Mouse (Mus musculus): Measurements from ENCODE around the gene Myh6. TPM values are rescaled to one million over a fixed set of nuclear protein-coding genes. Genes with fewer than 3 reads are reported as not detected.
"Not testable (repeated sequence)": the region's sequence is repeated elsewhere in the genome, so short reads cannot be mapped to it uniquely, and the experiment has no call there.

Myh6 gene
- total RNA-seq, 2 experiments from 2014 or later, result not detected

DNA sequence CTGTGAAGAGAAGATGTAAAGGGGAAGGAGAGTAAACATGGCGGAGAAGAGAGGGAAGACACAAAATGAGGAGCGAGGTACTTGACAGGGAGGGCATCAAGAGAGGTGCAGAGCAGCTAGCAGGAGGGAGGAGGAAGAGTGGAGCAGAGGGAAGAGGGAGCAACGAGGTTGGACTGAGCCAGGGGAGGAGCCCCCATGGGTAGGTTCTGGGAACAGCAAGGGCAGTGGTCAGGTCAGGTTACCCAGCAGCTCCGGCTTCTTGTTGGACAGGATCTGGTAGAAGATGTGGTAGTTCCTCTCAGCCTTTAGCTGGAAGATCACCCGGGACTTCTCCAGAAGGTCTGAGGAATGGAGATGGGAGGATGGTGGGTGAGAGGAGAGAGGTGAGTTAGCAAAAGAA is 5.2 kb downstream of the Myh6 start:
- no peak for ATAC-seq (replicated peaks; ENCODE audit: low FRiP score, low TSS enrichment, poor library complexity, severe bottlenecking)

DNA sequence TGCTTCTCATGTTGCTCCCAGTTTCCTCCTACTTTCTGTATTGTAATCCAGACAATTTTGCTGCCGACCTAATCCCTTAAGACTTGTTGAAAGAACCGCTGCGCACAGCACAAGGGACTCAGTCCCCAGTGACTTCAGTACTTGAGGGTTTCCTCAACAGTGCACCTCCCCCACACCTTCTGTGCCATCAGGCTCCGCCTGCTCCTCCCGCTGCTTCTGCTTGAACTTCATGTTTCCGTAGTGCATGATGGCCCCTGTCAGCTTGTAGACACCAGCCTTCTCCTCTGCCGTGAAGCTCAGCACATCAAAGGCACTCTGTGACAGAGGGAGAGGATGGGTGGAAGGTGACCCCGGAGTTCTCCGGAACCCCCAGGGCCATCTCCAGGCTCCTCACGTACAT is 6.0 kb downstream of the Myh6 start:
- ATAC-seq (replicated peaks; ENCODE audit: low FRiP score, low TSS enrichment, poor library complexity, severe bottlenecking), result no peak

DNA sequence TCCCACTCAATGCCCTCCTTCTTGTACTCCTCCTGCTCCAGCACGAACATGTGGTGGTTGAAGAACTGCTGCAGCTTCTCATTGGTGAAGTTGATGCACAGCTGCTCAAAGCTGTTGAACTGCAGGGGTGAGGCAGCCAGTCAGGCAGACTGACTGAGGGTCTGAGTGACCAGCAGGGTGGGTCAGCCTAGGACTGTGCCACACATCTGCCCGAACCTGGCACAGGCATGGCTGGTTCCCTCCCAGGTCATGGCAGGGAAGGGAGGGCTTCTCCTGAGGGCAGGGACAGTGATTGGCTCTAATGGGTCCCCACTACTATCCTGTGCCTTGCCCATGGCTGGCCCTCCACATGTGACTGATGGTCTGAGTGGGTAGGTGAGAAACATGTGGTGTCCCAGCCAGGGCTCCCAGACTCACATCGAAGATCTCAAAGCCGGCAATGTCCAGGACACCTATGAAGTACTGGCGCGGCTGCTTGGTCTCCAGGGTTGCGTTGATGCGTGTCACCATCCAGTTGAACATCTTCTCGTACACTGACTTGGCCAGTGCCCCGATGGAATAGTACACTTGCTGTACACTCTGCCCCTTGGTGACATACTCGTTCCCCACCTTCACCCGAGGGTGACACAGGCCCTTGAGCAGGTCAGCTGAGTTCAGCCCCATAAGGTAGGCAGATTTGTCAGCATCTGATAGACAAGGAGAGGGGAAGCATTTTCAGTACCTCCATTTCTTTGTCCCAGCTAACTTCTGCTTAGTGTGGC is 6.7 kb downstream of the Myh6 start:
- not testable (repeated sequence) for ATAC-seq (replicated peaks; ENCODE audit: low FRiP score, low TSS enrichment, poor library complexity, severe bottlenecking)

DNA sequence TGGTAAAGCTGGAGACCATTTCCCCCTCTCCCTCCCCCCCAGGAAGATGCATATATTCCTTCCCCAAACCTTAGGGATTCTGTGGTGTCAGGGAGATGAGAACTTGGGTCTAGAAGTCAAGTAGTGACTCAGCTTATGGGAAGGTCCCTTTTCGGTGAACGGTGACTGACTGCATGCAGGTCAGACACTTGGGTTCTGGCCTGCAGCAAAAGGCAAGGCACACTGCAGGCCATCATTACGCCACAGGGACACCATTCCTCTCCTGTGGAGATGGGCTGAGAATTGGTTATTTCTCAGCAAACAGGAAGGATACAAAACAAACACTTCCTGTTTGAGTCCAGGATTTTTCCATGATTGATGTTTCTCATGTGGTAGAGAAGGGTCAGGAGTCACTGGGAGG is 7.5 kb downstream of the Myh6 start:
- ATAC-seq (replicated peaks; ENCODE audit: low FRiP score, low TSS enrichment, poor library complexity, severe bottlenecking), result no peak

DNA sequence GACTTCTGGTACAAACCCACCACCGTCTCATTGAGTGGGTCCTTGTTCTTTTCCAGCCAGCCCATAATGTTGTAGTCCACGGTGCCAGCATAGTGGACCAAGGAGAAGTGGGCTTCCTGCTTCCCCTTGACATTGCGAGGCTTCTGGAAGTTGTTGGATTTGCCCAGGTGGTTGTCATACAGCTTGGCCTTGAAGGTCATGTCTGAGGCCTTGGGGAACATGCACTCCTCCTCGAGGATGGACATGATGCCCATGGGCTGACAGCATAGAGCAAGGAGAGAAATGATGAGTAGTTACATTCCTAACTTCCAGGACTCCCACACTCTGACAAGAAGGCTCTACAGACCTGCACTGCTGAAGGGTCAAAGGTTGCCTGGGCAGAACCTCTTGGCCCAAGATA is 8.2 kb downstream of the Myh6 start:
- no peak for ATAC-seq (replicated peaks; ENCODE audit: low FRiP score, low TSS enrichment, poor library complexity, severe bottlenecking)

DNA sequence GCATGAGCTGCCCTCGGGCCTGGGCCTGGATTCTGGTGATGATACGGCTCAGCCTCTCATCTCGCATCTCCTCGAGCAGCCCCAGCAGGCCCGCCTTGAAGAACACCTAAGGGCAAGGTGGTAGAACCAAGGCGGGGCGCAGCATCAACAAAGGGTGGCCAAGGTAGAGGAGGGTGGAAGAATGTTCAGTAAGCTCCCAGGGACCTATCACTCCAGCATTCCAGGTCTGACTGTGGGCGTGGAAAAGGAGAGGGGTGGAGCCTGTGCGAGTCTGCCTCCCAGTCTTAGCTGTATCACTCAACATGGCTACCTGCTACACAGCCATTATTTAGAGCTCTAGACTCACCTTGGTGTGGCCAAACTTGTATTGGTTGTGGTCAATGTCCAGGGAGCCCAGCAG is 10.2 kb downstream of the Myh6 start:
- ATAC-seq (replicated peaks; ENCODE audit: low FRiP score, low TSS enrichment, poor library complexity, severe bottlenecking), result no peak

DNA sequence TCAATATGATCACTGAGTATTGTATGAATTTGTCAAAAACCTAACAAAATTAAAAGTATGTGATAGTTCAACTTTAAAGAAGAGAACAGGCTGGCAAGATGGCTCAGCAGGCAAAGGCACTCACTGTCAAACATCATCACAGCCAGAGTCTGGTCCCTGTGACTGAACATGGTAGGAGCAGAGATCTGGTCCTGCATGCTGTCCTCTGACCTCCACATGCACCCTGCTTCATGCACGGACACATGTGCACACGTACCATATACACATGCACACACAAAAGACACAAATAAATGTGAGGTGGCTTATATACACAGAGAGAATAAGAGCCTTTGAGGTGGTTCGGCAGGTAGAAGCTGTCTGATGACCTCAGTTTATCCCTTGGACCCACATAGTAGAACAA is 11.2 kb downstream of the Myh6 start:
- ATAC-seq (replicated peaks; ENCODE audit: low FRiP score, low TSS enrichment, poor library complexity, severe bottlenecking), result no peak

DNA sequence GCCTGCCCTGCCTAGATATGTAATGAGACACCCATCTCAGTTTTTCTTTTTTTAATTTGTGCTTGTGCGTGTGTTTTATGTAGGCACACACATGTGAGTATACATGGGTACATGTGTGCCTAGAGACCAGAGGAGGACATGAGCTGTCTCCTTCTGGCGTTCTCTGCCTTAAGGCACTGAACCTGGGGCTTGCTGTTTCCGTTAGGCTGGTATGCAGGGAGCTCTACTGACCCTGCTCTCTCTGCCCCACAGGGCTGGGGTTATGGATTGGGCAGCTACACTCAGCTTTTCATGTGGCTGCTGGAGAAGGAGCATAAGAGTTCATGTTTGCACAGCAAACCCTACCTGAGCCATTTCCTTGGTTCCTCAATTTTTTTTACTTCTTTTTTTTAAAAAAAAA is 12.3 kb downstream of the Myh6 start:
- ATAC-seq (replicated peaks; ENCODE audit: low FRiP score, low TSS enrichment, poor library complexity, severe bottlenecking), result no peak

DNA sequence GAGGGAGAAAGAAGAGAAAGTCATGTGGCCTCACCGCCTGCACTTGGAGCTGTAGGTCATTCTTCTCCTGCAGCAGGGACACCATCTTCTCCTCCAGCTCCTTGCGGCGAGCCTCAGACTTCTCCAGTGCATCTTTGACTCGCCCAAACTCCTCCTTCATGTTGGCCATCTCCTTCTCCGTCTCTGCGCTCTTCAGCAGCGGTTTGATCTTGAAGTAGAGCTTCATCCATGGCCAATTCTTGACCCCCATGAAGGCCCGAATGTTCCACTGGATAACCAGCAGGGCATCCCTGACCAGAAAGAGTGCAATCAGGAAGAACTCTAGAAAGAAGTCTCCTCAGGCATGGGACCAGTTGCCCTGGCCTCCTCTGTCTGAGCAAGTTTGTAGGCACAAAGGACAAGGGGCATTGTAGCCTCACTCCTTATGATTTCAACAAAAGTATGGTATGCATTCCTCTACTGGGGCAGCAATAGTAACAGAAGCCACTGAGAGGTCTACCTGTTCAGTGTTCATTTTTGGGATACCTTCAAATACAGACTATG is 13.0 kb downstream of the Myh6 start:
- ATAC-seq (replicated peaks; ENCODE audit: low FRiP score, low TSS enrichment, poor library complexity, severe bottlenecking), result no peak

DNA sequence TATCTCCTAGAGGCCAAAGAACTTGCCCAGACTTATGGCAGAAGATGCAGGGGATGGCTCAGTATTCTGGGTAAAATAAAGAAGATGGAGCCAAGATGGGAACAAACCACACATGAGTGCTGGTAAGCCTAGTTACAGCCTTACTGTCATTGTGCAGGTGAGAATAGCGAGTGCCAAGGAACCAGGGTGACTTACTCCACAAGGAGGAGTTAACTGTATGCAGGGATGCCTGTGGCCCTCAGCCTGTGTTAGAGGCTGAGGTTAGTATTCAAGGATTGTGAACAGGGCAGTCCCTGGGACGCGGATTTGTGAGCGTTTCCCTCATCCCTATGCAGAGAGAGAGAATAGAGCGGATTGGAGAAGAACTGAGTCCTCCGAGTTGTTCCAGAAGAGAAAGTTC is 15.1 kb downstream of the Myh6 start:
- ATAC-seq (replicated peaks; ENCODE audit: low FRiP score, low TSS enrichment, poor library complexity, severe bottlenecking), result no peak

DNA sequence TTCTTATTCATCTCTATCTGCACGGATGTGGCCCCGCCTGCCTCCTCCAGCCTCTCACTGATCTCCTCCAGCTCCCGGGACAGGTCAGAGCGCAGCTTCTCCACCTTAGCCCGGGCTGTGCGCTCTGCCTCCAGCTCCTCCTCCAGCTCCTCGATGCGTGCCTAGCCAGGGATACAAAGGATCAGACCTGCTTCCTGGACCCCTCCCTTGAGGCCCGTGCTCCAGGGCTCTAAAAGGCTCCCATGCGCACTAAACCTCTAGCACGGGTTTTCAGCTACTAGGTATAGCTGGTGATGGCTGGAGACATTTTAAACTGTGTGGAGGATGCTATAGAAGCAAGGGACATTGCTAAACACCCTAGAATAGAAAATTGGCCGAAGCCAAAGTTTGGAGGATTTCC is 16.2 kb downstream of the Myh6 start:
- no peak for ATAC-seq (replicated peaks; ENCODE audit: low FRiP score, low TSS enrichment, poor library complexity, severe bottlenecking)

DNA sequence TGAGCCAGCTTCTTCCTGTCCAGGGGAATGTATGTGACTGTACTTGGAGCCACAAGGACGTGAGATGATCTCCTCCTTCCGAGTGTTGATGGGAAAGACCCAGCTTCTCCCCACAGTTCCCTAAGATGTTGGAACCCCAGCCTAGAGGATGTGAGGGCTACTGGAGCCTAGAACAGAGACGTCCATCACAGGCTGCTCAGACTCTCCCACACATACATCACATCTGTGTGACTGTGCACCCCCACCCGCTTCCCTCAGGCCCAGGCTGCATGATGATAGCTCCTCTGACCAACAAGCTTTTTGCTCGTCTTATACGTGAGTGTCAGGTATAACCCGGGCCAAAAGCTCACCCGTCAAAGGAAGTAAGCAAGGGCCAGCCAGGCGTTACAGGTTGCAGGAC is 17.9 kb downstream of the Myh6 start:
- no peak for ATAC-seq (replicated peaks; ENCODE audit: low FRiP score, low TSS enrichment, poor library complexity, severe bottlenecking)

DNA sequence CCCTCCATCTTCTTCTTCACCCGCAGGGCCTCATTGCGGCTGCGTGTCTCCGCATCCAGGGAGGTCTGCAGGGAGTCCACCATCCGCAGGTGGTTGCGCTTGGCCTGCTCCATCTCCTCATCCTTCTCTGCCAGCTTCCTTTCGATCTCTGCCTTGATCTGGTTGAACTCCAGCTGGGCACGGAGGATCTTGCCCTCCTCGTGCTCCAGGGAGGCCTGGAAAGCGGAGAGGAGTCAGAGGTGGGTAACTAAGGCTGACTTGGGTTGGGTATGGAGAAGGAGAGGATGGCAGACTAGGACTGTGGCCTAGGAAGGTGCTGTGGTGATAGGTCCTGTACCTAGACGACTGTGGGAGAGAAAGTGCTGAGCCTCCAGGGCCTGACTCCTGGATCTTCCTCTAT is 19.7 kb downstream of the Myh6 start:
- not testable (repeated sequence) for ATAC-seq (replicated peaks; ENCODE audit: low FRiP score, low TSS enrichment, poor library complexity, severe bottlenecking)

DNA sequence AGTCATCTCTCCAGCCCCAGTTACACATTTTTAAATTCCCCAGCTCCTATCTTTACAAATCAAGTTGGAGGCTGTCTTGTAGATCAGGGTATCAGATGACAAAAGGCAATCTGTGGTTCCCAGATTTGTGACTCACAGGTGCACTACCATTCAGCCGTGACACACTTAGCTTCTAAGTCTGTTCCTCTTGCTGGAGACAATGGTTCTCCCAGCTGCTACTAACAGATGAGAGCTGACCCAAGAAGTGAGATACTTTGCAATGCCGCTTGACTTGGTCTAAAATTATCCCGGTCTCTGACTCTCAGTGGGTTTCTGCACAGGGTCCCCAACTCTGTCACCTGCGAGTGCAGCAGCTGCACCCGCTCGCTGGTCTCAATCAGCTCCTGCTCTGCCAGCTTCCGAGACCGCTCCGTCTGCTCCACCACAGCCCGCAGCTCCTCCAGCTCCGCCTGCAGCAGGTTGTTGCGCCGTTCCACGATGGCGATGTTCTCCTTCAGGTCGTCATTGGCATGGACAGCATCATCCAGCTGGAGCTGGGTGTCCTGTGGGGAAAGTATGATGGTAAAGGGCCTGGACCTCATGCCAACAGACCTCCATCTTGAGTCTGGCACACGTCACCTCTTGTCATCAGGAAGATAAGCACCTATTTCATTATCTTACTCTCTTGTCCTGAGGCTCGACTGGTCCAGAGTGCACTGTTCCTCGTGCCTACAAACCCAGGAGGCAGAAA is 20.6 kb downstream of the Myh6 start:
- no peak for ATAC-seq (replicated peaks; ENCODE audit: low FRiP score, low TSS enrichment, poor library complexity, severe bottlenecking)

DNA sequence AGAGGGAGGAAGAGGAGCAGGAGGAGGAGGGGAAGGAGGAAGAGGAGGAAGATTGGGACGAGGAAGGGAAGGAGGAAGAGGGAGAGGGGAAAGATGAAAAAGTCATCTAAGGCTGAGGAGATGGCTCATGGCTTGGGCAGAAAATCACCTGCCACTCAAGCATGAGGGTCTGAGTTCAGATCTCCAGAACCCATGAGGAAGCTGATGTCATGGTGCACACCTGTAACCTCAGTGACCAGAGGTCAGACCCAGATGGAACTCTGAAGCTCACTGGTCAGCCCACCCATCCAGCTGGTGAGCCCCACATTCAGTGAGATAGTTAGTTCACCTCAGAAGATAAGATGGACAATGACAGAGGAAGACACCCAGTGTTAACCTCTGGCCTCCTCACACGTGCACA is 21.8 kb downstream of the Myh6 start:
- no peak for ATAC-seq (replicated peaks; ENCODE audit: low FRiP score, low TSS enrichment, poor library complexity, severe bottlenecking)

DNA sequence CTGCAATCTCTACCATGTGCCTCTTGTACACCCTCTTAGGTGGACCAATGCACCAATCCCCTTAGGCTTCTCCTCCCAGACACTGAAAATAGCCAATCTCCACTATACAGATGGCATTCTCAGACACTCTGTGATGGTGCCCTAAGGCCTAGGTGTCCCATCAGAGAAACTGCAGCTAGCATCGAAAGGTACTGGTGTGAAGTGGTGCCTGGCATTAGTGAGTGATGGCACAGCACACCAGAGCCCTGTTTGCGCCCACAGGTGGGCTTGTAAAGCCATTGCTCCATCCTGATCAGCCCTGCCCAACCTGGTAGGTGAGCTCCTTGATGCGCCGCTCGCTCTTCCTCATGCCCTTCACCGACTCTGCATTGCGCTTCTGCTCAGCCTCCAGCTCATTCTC is 22.8 kb downstream of the Myh6 start:
- no peak for ATAC-seq (replicated peaks; ENCODE audit: low FRiP score, low TSS enrichment, poor library complexity, severe bottlenecking)

DNA sequence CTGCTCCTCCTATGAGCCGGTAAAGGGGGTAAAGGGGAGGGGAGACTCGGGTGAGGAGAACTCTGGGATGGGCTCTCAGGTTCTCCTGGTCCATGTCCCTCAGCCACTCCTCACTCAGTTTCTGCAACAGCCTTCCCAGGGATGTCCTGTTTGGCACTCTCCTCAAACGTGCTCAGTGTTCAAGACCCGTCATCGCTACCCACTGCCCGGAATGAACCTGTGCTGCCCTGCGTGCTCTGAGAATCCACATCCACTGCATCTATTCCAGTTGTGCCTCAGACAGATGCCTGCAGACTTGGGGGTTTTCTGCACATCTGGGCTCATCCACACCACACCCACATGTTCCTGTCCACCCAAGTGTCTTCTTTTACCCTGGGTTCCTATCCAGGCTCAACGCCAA is 24.2 kb downstream of the Myh6 start:
- ATAC-seq (replicated peaks; ENCODE audit: low FRiP score, low TSS enrichment, poor library complexity, severe bottlenecking), result no peak

DNA sequence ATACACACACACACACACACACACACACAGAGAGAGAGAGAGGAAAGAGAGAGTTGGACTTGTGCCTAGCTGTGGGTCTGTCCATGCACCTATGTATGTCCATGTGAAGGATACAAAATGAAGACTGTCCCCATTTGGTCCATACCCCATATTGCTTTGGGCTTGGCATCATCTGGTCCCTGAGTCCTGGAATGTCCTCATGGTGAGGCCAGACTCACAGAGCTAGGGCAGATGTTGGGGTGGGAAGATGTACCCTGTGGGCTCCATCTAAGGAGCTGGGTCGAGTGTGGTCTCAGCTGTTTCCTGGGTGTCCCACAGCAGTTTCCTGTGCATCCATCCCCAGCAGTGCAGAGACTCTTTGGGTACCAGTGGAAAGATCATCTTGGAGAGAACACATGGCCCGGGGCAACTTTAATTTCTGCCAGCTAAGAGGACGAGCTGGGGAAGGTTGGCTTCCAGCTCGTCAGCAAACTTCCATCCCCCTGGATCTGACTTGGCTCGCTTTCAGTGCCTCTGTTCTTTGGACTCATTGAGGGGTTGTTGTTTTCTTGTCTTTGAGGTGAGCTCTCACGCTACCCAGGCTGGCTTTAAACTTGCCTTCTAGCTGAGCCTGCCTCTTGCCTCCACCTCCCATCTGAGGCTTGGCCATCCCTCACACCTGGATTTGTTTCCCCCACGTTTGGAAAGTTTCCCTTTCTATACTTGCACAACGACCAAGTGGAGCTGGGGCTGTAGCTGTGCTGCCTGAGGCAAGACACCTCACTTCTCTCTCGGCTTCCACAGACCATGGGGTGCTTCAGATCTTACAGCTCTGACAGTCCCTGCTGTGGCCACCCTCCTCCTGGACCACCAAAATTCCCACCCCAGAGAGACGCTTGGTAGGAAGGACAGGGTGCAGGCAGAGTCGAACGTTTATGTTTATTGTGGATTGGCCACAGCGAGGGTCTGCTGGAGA is 25.4 kb downstream of the Myh6 start:
- ATAC-seq (replicated peaks; ENCODE audit: low FRiP score, low TSS enrichment, poor library complexity, severe bottlenecking), result no peak

DNA sequence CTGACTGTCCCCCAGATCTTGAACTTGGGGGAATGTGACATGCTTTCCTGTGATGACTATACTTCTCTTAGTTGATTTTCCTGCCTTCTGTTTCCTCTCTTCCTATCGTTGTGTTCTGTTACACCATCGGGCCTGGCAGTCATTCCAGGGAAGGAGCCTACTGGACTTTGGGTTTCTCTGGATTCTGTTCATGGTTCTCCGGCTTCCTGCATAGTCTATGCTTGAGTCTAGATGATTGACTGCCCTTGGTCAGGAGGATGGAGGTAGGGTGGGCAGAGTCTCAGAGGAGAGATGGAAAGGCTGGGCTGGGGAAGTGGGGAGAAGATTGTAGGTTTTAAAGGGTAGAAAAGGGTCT is 26.6 kb downstream of the Myh6 start:
- ATAC-seq (replicated peaks; ENCODE audit: low FRiP score, low TSS enrichment, poor library complexity, severe bottlenecking), result no peak

All from megakaryocyte-erythroid progenitor cell, adult 5-6 weeks (primary cell).